8 mouse cellular contexts compared by ENCODE assay signal in genomic region chr2:168207883-168208282, GRCm38 (mm10). TPM values are rescaled to one million over a fixed set of nuclear protein-coding genes. Genes with fewer than 3 reads are reported as not detected.
DNase-seq lines count a peak whose midpoint lies in the region; ATAC-seq and TF ChIP-seq lines count a peak whose summit lies in the region.

No protein-coding gene starts in this region.

- TF ChIP-seq CTCF in E14TG2a.4 (conservative IDR thresholded peaks at IDR 0.05; ENCODE audit: low read length): no peak
- TF ChIP-seq CTCF in liver, postnatal 0 days (IDR thresholded peaks at IDR 0.05; ENCODE audit: low read depth): no peak

- no peak for DNase-seq in heart, postnatal 4 days
- DNase-seq in hindbrain, embryonic 10.5 days (ENCODE audit: low spot score): no peak
- DNase-seq in liver, postnatal 0 days: no peak
- no peak for DNase-seq in right cerebral cortex, postnatal 14 days
- DNase-seq in adrenal gland, postnatal 14 days: no peak
- DNase-seq in gastrocnemius, postnatal 14 days: no peak

- intact Hi-C loops in gastrocnemius, postnatal 14 days (cut with DNase I; ENCODE audit: low total_unique reads): no loop called here

- H3K27ac ChIP-seq in heart, embryonic 12.5 days (ENCODE audit: poor library complexity, severe bottlenecking): peak overlapping the region; percentile 100
- peak overlapping the region; percentile 100 for H3K27ac ChIP-seq in hindbrain, embryonic 10.5 days
- H3K27ac ChIP-seq in liver, postnatal 0 days (ENCODE audit: low read depth): peak overlapping the region; percentile 99

- H3K4me1 ChIP-seq in heart, embryonic 12.5 days (replicated peaks): peaks cover 24% of the 10 kb centered on the region
- H3K4me1 ChIP-seq in E14TG2a.4 (replicated peaks; ENCODE audit: low read depth, low read length): peaks cover 43% of the 10 kb centered on the region
- peaks cover 26% of the 10 kb centered on the region for H3K4me1 ChIP-seq in hindbrain, embryonic 10.5 days (replicated peaks)
- H3K4me1 ChIP-seq in liver, postnatal 0 days (ENCODE audit: insufficient read depth): peaks cover 21% of the 10 kb centered on the region

- 91% methylated on average over 3 of the region's 3 CpGs for WGBS in heart, embryonic 12.5 days
- 94% methylated on average over 3 of the region's 3 CpGs for WGBS in hindbrain, embryonic 10.5 days
- 87% methylated on average over 3 of the region's 3 CpGs for WGBS in liver, postnatal 0 days (ENCODE audit: insufficient replicate concordance)

- no peak for ATAC-seq in heart, embryonic 12.5 days (ENCODE audit: insufficient number of reproducible peaks, low FRiP score)
- no peak for ATAC-seq in liver, postnatal 0 days

- no peaks in the 10 kb centered on the region for H3K27me3 ChIP-seq in heart, embryonic 12.5 days (replicated peaks)
- peaks cover 12% of the 10 kb centered on the region for H3K27me3 ChIP-seq in E14TG2a.4 (ENCODE audit: insufficient read depth, low read length)
- H3K27me3 ChIP-seq in hindbrain, embryonic 10.5 days (ENCODE audit: insufficient read depth, poor library complexity, severe bottlenecking): no peaks in the 10 kb centered on the region
- no peaks in the 10 kb centered on the region for H3K27me3 ChIP-seq in liver, postnatal 0 days (ENCODE audit: insufficient read depth, low read length)

- TF ChIP-seq EP300 in liver, postnatal 0 days (IDR thresholded peaks at IDR 0.05; ENCODE audit: low read depth): no peak

- 0 out of 2 replicates have a peak, but pooled peaks cover 3% of the 10 kb centered on the region for H3K9me3 ChIP-seq in heart, embryonic 12.5 days (replicated peaks)
- no peaks in the 10 kb centered on the region; the same call in 1 of the 2 replicates for H3K9me3 ChIP-seq in E14TG2a.4 (ENCODE audit: low read length)
- H3K9me3 ChIP-seq in hindbrain, embryonic 10.5 days: no peaks in the 10 kb centered on the region
- no peaks in the 10 kb centered on the region for H3K9me3 ChIP-seq in liver, postnatal 0 days (ENCODE audit: low read length)

- H3K36me3 ChIP-seq in heart, embryonic 12.5 days: peaks cover 57% of the 10 kb centered on the region
- H3K36me3 ChIP-seq in E14TG2a.4 (ENCODE audit: insufficient read depth, low read length): peaks cover 76% of the 10 kb centered on the region
- peaks cover 72% of the 10 kb centered on the region for H3K36me3 ChIP-seq in hindbrain, embryonic 10.5 days
- peaks cover 46% of the 10 kb centered on the region for H3K36me3 ChIP-seq in liver, postnatal 0 days (replicated peaks; ENCODE audit: insufficient read depth, low read length)

- H3K4me3 ChIP-seq in heart, embryonic 12.5 days: no peak overlapping the region
- H3K4me3 ChIP-seq in E14TG2a.4 (replicated peaks; ENCODE audit: low read length): peak overlapping the region; percentile 89; the same call in 1 of the 2 replicates
- no peak overlapping the region for H3K4me3 ChIP-seq in hindbrain, embryonic 10.5 days
- H3K4me3 ChIP-seq in liver, postnatal 0 days (ENCODE audit: low read depth, low read length): no peak overlapping the region

- H3K4me2 ChIP-seq in heart, embryonic 12.5 days: 0 out of 2 replicates have a peak overlapping the region, but pooled peaks have one; percentile 83
- peak overlapping the region; percentile 95; the same call in 1 of the 2 replicates for H3K4me2 ChIP-seq in liver, postnatal 0 days (ENCODE audit: low read depth, low read length)

- no peak overlapping the region for H3K9ac ChIP-seq in heart, embryonic 12.5 days
- no peak overlapping the region for H3K9ac ChIP-seq in liver, postnatal 0 days (replicated peaks)

RNA-seq across cellular contexts. Expression of gene Adnp, which starts 1.0 kb away (rescaled TPM):
- polyA plus RNA-seq in heart, embryonic 12.5 days (2016; fragmentation: Nextera tagmentation; extraction: Ambion mirVana): 9.1 and 11.2 TPM in 2 replicates
- total RNA-seq in heart, postnatal 4 days (2021): 10 to 100 TPM; 69.1 to 70.2 TPM
- 2.3 and 2.7 TPM in 2 replicates for polyA plus RNA-seq in hindbrain, embryonic 10.5 days (2016; fragmentation: Nextera tagmentation; extraction: Ambion mirVana)
- 3.5 and 4.0 TPM in 2 replicates for polyA plus RNA-seq in liver, postnatal 0 days (2015; fragmentation: Nextera tagmentation; extraction: Ambion mirVana)
- total RNA-seq in adrenal gland, postnatal 14 days (2021): 48.9 and 51.8 TPM in 2 replicates
- total RNA-seq in gastrocnemius, postnatal 14 days (2021): 10 to 100 TPM; 19.4 to 23.0 TPM

RNA-seq across cellular contexts. Expression of gene Gm20716, which starts 22.3 kb away (rescaled TPM):
- polyA plus RNA-seq in heart, embryonic 12.5 days (2016; fragmentation: Nextera tagmentation; extraction: Ambion mirVana): 15.0 and 15.5 TPM in 2 replicates
- 10 to 100 TPM; 23.0 to 32.3 TPM for total RNA-seq in heart, postnatal 4 days (2021)
- 15.6 and 16.7 TPM in 2 replicates for polyA plus RNA-seq in hindbrain, embryonic 10.5 days (2016; fragmentation: Nextera tagmentation; extraction: Ambion mirVana)
- polyA plus RNA-seq in liver, postnatal 0 days (2015; fragmentation: Nextera tagmentation; extraction: Ambion mirVana): 1.9 and 2.8 TPM in 2 replicates
- 25.8 and 28.0 TPM in 2 replicates for total RNA-seq in adrenal gland, postnatal 14 days (2021)
- 10 to 100 TPM; 10.2 to 13.0 TPM for total RNA-seq in gastrocnemius, postnatal 14 days (2021)

RNA-seq across cellular contexts. Expression of gene Dpm1, which starts 22.5 kb away (rescaled TPM):
- 96.2 and 101 TPM in 2 replicates for polyA plus RNA-seq in heart, embryonic 12.5 days (2016; fragmentation: Nextera tagmentation; extraction: Ambion mirVana)
- 10 to 100 TPM; 50.8 to 60.8 TPM for total RNA-seq in heart, postnatal 4 days (2021)
- 72.3 and 78.8 TPM in 2 replicates for polyA plus RNA-seq in hindbrain, embryonic 10.5 days (2016; fragmentation: Nextera tagmentation; extraction: Ambion mirVana)
- polyA plus RNA-seq in liver, postnatal 0 days (2015; fragmentation: Nextera tagmentation; extraction: Ambion mirVana): 87.3 and 105 TPM in 2 replicates
- 116 and 126 TPM in 2 replicates for total RNA-seq in adrenal gland, postnatal 14 days (2021)
- total RNA-seq in gastrocnemius, postnatal 14 days (2021): 10 to 100 TPM; 51.4 to 52.3 TPM

RNA-seq across cellular contexts. Expression of gene Mocs3, which starts 22.5 kb away (rescaled TPM):
- polyA plus RNA-seq in heart, embryonic 12.5 days (2016; fragmentation: Nextera tagmentation; extraction: Ambion mirVana): 6.5 and 7.0 TPM in 2 replicates
- 1 to 10 TPM; 6.7 to 8.1 TPM for total RNA-seq in heart, postnatal 4 days (2021)
- 7.0 and 7.6 TPM in 2 replicates for polyA plus RNA-seq in hindbrain, embryonic 10.5 days (2016; fragmentation: Nextera tagmentation; extraction: Ambion mirVana)
- 3.6 and 4.9 TPM in 2 replicates for polyA plus RNA-seq in liver, postnatal 0 days (2015; fragmentation: Nextera tagmentation; extraction: Ambion mirVana)
- total RNA-seq in adrenal gland, postnatal 14 days (2021): 11.9 and 12.2 TPM in 2 replicates
- total RNA-seq in gastrocnemius, postnatal 14 days (2021): 1 to 10 TPM; 4.0 to 4.7 TPM
